8 mouse cellular contexts compared by ENCODE assay signal in genomic region chr12:73113196-73113595, GRCm38 (mm10). TPM values are rescaled to one million over a fixed set of nuclear protein-coding genes. Genes with fewer than 3 reads are reported as not detected.
DNase-seq lines count a peak whose midpoint lies in the region; ATAC-seq and TF ChIP-seq lines count a peak whose summit lies in the region.

TSS of gene Six4 (minus strand) at chr12:73113456.

- intact Hi-C loops in heart, postnatal 14 days (cut with DNase I): loop anchor here (5.0 kb wide), 2 partner anchors 66 to 404 kb away; no protein-coding TSS in a partner anchor

- peaks cover 14% of the 10 kb centered on the region for H3K27me3 ChIP-seq in forebrain, embryonic 14.5 days (replicated peaks; ENCODE audit: control insufficient read depth, insufficient read depth, low read length)
- no peaks in the 10 kb centered on the region for H3K27me3 ChIP-seq in lung, embryonic 14.5 days (ENCODE audit: insufficient read depth, low read length)

- H3K9me3 ChIP-seq in forebrain, embryonic 14.5 days (replicated peaks; ENCODE audit: control insufficient read depth, low read length): no peaks in the 10 kb centered on the region
- no peaks in the 10 kb centered on the region for H3K9me3 ChIP-seq in lung, embryonic 14.5 days (ENCODE audit: low read depth, low read length)

- peak within 1 kb of the TSS; percentile 74 for H3K9ac ChIP-seq in forebrain, embryonic 14.5 days (ENCODE audit: low read length)
- H3K9ac ChIP-seq in lung, embryonic 14.5 days: peak within 1 kb of the TSS; percentile 76

- no peak within 1 kb of the TSS for H3K27ac ChIP-seq in forebrain, embryonic 14.5 days (ENCODE audit: low read depth, low read length)
- peak within 1 kb of the TSS; percentile 90 for H3K27ac ChIP-seq in lung, embryonic 14.5 days (ENCODE audit: low read depth)

- TF ChIP-seq CTCF in lung, embryonic 14.5 days (IDR thresholded peaks at IDR 0.05; ENCODE audit: low read depth): no peak

- peaks cover 12% of the 10 kb centered on the region for H3K4me1 ChIP-seq in forebrain, embryonic 14.5 days (ENCODE audit: control insufficient read depth, insufficient read depth, low read length)
- peaks cover 12% of the 10 kb centered on the region for H3K4me1 ChIP-seq in lung, embryonic 14.5 days (ENCODE audit: insufficient read depth)

- no peaks in the 10 kb centered on the region for H3K36me3 ChIP-seq in forebrain, embryonic 14.5 days (ENCODE audit: control insufficient read depth, insufficient read depth, low read length)
- 0 out of 2 replicates have a peak, but pooled peaks cover 5% of the 10 kb centered on the region for H3K36me3 ChIP-seq in lung, embryonic 14.5 days (ENCODE audit: insufficient read depth)

- peak; percentile 86 for ATAC-seq in forebrain, embryonic 14.5 days
- peak; percentile 89 for ATAC-seq in lung, embryonic 14.5 days (ENCODE audit: insufficient read depth)
- ATAC-seq in monocyte, adult 5-6 weeks (replicated peaks; ENCODE audit: insufficient number of reproducible peaks, low FRiP score, low TSS enrichment, poor library complexity, severe bottlenecking): no peak

- WGBS in forebrain, embryonic 14.5 days: under 1% methylated on average over 19 of the region's 20 CpGs
- 0% methylated on average over 20 of the region's 20 CpGs for WGBS in lung, embryonic 14.5 days

- H3K4me2 ChIP-seq in forebrain, embryonic 14.5 days (ENCODE audit: low read length): peak within 1 kb of the TSS; percentile 98
- peak within 1 kb of the TSS; percentile 97 for H3K4me2 ChIP-seq in lung, embryonic 14.5 days

- peak within 1 kb of the TSS; percentile 66 for H3K4me3 ChIP-seq in forebrain, embryonic 14.5 days (ENCODE audit: low read depth, low read length)
- peak within 1 kb of the TSS; percentile 71 for H3K4me3 ChIP-seq in lung, embryonic 14.5 days (ENCODE audit: low read depth, low read length)

- peak; percentile 93 for DNase-seq in MN1 (ENCODE audit: low spot score)
- DNase-seq in cerebellum, adult 11 months: peak; percentile 74
- DNase-seq in forebrain, embryonic 14.5 days (ENCODE audit: low spot score): peak; percentile 71
- peak; percentile 69 to 72 for DNase-seq in heart, postnatal 14 days
- DNase-seq in kidney, postnatal 4 days: peak; percentile 79 to 88
- peak; percentile 83 for DNase-seq in lung, embryonic 14.5 days
- DNase-seq in ovary, postnatal 10 days (ENCODE audit: low spot score): peak; percentile 30

RNA-seq across cellular contexts. Expression of gene Six4, which starts in this region (rescaled TPM):
- polyA plus RNA-seq in forebrain, embryonic 14.5 days (2014; fragmentation: Nextera tagmentation; extraction: Ambion mirVana): 0.39 and 0.43 TPM in 2 replicates
- total RNA-seq in heart, postnatal 14 days (2021): 1 to 10 TPM; 2.2 to 2.8 TPM
- polyA plus RNA-seq in lung, embryonic 14.5 days (2014; fragmentation: Nextera tagmentation; extraction: Ambion mirVana): 3.4 and 3.8 TPM in 2 replicates
- total RNA-seq in monocyte, adult 5-6 weeks (2017): not detected in 3 replicates

Comparison
In these comparisons a context has a peak if more than half of its experiments do, and no peak if none do; other contexts are left out.
1. Peak in DNase-seq, ATAC-seq, H3K4me3 ChIP-seq, H3K9ac ChIP-seq and H3K4me2 ChIP-seq in forebrain, embryonic 14.5 days; RNA of the gene not detected or under 1 TPM.
2. DNase-seq: peak in every context shown above with its lines; median percentile 93 in MN1; 84 in kidney, postnatal 4 days; 83 in lung, embryonic 14.5 days; 74 in cerebellum, adult 11 months; 71 in forebrain, embryonic 14.5 days; 70 in heart, postnatal 14 days; 30 in ovary, postnatal 10 days.